Mouse (Mus musculus) left cerebral cortex, adult 2 months (tissue): ENCODE data around the gene Ctsw. TPM values are rescaled to one million over a fixed set of nuclear protein-coding genes. Genes with fewer than 3 reads are reported as not detected.

Experiments used
- DNase-seq, 2 experiments: peaks; one replicate each; pipeline ENCODE4 v3.0.0; 2021 to 2022; ENCODE audit warnings: low spot score in 2 of 2, mixed read lengths in 1 of 2; ENCODE audit errors: extremely low spot score in 1 of 2
- H3K27ac ChIP-seq: fragments of 200-600 bp; 2 replicates; pipeline ENCODE4 v1.8.1; 2022
- H3K4me3 ChIP-seq: fragments of 200-600 bp; 2 replicates; pipeline ENCODE4 v1.8.1; 2022
- CTCF ChIP-seq: fragments of 200-600 bp; IDR thresholded peaks from 2 replicates; pipeline ENCODE4 v1.8.1; 2022; ENCODE audit warnings: antibody characterized with exemption, mild to moderate bottlenecking, moderate library complexity
- intact Hi-C: fragments of 180-260 bp; cut with DNase I; formaldehyde crosslinking; loops from one replicate; pipeline ENCODE4 v1.15.1; 2025
- total RNA-seq, 2 experiments: library from RNA; stranded (reverse); gene quantifications; 2 replicates each; pipeline ENCODE4 v1.2.3; 2021

Gene Ctsw
- total RNA-seq, 2 experiments from 2014 or later: 0.36 to 0.47 TPM

- DNase-seq: peak; percentile 94 to 96
- intact Hi-C loops: loop anchor here (2.0 kb wide), 2 partner anchors 32 kb away; partner anchors contain the start of genes AI837181, Drap1 and Mus81
- TF ChIP-seq CTCF: no peak; the same call in none of the 2 replicates
- Histone ChIP-seq H3K27ac (peak overlapping the region; percentile 99), H3K4me3 (peak overlapping the region; percentile 63)
Measured at GRCm38 (mm10) chr19:5456922-5457745, 11.2 kb downstream of the Ctsw start.

- no peak for TF ChIP-seq CTCF
- intact Hi-C loops: loop anchor here (2.0 kb wide), 2 partner anchors 32 kb away; partner anchors contain the start of genes AI837181, Drap1 and Mus81
- peak overlapping the region; percentile 99 for H3K27ac ChIP-seq
- peak overlapping the region; percentile 63 for H3K4me3 ChIP-seq
- DNase-seq: no peak
Measured at GRCm38 (mm10) chr19:5456241-5456921, 11.9 kb downstream of the Ctsw start.

DNA sequence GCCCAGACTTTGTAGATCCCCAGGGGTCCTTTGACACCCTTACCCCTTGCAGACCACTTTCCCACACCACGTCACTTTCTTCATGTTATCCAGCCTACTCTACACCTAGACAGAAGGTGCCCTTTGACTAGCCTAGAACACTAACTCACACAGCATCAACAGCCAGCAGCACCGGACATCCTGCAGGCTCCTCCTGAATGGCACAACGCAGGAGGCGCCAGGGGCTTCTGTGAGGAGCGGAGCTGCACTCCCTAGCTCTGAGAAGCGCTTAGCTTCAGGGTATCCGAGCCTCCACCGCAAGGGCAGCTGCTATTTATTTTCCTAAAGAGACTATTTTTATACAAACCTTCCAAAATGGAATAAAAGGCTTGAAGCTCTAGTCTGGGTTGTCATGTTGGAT is 12.7 kb downstream of the Ctsw start:
- intact Hi-C loops: no loop called here
- no peak for TF ChIP-seq CTCF
- peak overlapping the region; percentile 63 for H3K4me3 ChIP-seq
- peak overlapping the region; percentile 99 for H3K27ac ChIP-seq
- no peak for DNase-seq

DNA sequence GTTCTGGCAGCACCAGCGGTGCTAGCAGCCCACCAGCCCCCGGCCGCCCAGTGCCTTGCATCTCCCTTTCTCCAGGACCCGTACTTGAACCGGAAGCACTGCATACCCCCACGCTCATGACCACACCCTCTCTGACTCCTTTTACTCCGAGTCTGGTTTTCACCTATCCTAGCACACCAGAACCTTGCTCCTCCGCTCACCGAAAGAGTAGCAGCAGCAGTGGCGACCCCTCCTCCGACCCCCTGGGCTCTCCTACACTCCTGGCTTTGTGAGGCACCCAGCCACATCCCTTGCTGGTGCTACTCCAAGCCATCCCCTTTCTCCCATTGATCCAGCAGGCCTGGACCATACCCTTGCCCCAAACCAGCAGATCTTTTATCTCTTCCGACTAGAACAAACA is 13.3 kb downstream of the Ctsw start:
- DNase-seq: no peak
- no peak for TF ChIP-seq CTCF
- Histone ChIP-seq H3K27ac (no peak overlapping the region), H3K4me3 (peak overlapping the region; percentile 63)
- intact Hi-C loops: no loop called here

DNA sequence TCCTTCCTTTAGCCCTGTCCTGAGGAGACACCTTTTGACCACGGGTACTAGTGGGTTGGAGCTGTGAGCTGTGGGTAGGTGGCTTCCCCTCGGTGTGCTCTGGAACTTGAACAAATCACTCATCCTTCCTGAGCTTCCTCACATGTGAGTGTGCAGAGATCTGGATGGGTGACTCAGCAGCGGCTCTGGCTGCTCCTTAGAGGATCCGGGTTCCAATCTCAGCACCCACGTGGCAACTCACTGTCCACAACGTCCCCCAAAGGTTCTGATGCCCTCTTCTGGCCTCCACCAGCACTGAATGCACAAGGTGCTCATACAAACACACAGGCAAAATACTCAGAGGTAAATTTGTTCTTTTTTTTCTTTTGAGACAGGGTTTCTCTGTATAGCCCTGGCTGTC is 16.5 kb downstream of the Ctsw start:
- no peak for DNase-seq
- Histone ChIP-seq H3K27ac (no peak overlapping the region), H3K4me3 (no peak overlapping the region)
- intact Hi-C loops: no loop called here
- no peak; the same call in 1 of the 2 replicates for TF ChIP-seq CTCF

GRCm38 (mm10) chr19:5449673-5450072 is 18.6 kb downstream of the Ctsw start:
- DNase-seq: no peak
- TF ChIP-seq CTCF: no peak
- no peak overlapping the region for H3K4me3 ChIP-seq
- no peak overlapping the region for H3K27ac ChIP-seq
- intact Hi-C loops: no loop called here

- intact Hi-C loops: no loop called here
Measured at GRCm38 (mm10) chr19:5448354-5449150, 19.8 kb downstream of the Ctsw start.

GRCm38 (mm10) chr19:5447515-5448353 is 20.6 kb downstream of the Ctsw start, which contains the start of gene Fosl1:
Fosl1 (plus strand) TSS chr19:5447547.
- no peak for TF ChIP-seq CTCF
- H3K27ac ChIP-seq: no peak within 1 kb of the TSS
- H3K4me3 ChIP-seq: peak within 1 kb of the TSS; percentile 66
- intact Hi-C loops: no loop called here
- peak; percentile 69 to 70 for DNase-seq

More at GRCm38 (mm10) chr19:5448354-5449150, 19.8 kb downstream of the Ctsw start:
- H3K4me3 ChIP-seq: peak overlapping the region; percentile 66; the same call in 1 of the 2 replicates
- H3K27ac ChIP-seq: no peak overlapping the region
- no peak for DNase-seq
- no peak for TF ChIP-seq CTCF

- Histone ChIP-seq H3K27ac (no peak overlapping the region), H3K4me3 (no peak overlapping the region)
- intact Hi-C loops: no loop called here
- TF ChIP-seq CTCF: no peak
- no peak for DNase-seq
Measured at GRCm38 (mm10) chr19:5445747-5446146, 22.6 kb downstream of the Ctsw start.

GRCm38 (mm10) chr19:5444954-5445353 is 23.4 kb downstream of the Ctsw start:
- no peak for TF ChIP-seq CTCF
- no peak for DNase-seq
- Histone ChIP-seq H3K27ac (no peak overlapping the region), H3K4me3 (no peak overlapping the region)
- intact Hi-C loops: no loop called here

GRCm38 (mm10) chr19:5444371-5444908 is 23.9 kb downstream of the Ctsw start:
- Histone ChIP-seq H3K27ac (no peak overlapping the region), H3K4me3 (no peak overlapping the region)
- intact Hi-C loops: no loop called here
- DNase-seq: no peak
- TF ChIP-seq CTCF: no peak
